Mouse (Mus musculus) heart, postnatal 0 days (tissue): ENCODE measurements around the gene Mfsd11.

Source experiments
- CTCF ChIP-seq: IDR thresholded peaks from 2 replicates; pipeline ENCODE4 v1.5.1; 2016; ENCODE audit warnings: antibody characterized with exemption, control low read depth, low read depth
- EP300 ChIP-seq: IDR thresholded peaks from 2 replicates; pipeline ENCODE4 v1.6.1; 2016; ENCODE audit warnings: antibody characterized with exemption, low read depth

DNA sequence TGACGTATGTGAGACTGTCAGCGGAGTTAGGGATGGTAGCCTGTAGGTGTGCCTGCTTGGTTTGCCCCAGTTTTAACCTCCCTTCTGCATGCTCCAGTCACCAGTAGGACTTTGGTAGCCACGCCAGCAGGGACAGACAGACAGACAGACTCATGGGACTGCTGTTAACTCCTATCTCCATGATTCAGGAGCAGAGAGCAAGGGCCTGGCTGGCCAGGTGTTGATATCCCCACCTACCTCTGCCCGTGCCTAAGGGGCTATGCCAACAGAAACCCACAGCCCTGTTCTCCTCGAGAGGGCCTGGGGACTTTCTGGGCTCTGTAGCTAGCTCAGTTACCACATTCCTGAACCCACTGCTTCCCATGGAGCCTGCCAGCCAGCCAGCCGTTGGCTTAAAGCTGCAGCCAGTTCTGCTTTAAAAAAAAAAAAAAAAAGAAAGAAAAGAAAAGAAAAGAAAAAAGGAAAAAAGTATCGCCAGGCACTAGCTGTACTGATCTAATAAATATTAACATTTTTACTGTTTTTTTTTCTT is 37.3 kb upstream of the Mfsd11 start:
- TF ChIP-seq CTCF (no peak), EP300 (no peak)
